Mouse (Mus musculus) heart, adult 8-10 months (tissue): ENCODE data around the gene Olfr1392. TPM values are rescaled to one million over a fixed set of nuclear protein-coding genes. Genes with fewer than 3 reads are reported as not detected.
"Not testable (repeated sequence)": the region's sequence is repeated elsewhere in the genome, so short reads cannot be mapped to it uniquely, and the experiment has no call there.

Experiments
- DNase-seq: peaks from one replicate; pipeline ENCODE4 v3.0.0; 2022; ENCODE audit warnings: low spot score
- total RNA-seq, 4 experiments: library from RNA; stranded (reverse); gene quantifications; 2 replicates each; pipeline ENCODE4 v1.2.4; 2022

The Olfr1392 gene
- total RNA-seq, 4 experiments from 2014 or later: not detected

GRCm38 (mm10) chr11:49308547-49308946, 23.5 kb downstream of the Olfr1392 start:
- not testable (repeated sequence) for DNase-seq

- DNase-seq: no peak
Measured at GRCm38 (mm10) chr11:49322442-49322841, 37.4 kb downstream of the Olfr1392 start, which contains the start of gene Olfr1391. Gene Olfr1391 (plus strand): TSS chr11:49322742.

GRCm38 (mm10) chr11:49326726-49327125, 41.6 kb downstream of the Olfr1392 start:
- no peak for DNase-seq

- no peak for DNase-seq
Measured at GRCm38 (mm10) chr11:49329686-49330085, 44.6 kb downstream of the Olfr1392 start.

GRCm38 (mm10) chr11:49334888-49335287, 49.8 kb downstream of the Olfr1392 start, which contains the start of gene Olfr1390:
Gene Olfr1390 (plus strand): TSS chr11:49335188.
- DNase-seq: no peak

GRCm38 (mm10) chr11:49337150-49337832, 52.2 kb downstream of the Olfr1392 start:
- DNase-seq: no peak

Other genes with a start within 250 kb of the Olfr1392 start
- gene 9930111J21Rik2, start 234.0 kb upstream of the Olfr1392 start, total RNA-seq: 1 to 10 TPM; 4.7 to 6.0 (median 5.6) TPM
- 1 to 10 TPM; 2.1 to 3.9 (median 3.1) TPM for gene Tgtp2, start 221.1 kb upstream of the Olfr1392 start, total RNA-seq
- gene Ifi47, start 208.7 kb upstream of the Olfr1392 start, total RNA-seq: 1 to 10 TPM; 2.2 to 3.0 (median 2.7) TPM
- gene Olfr1396, start 170.4 kb upstream of the Olfr1392 start, total RNA-seq: 1 to 10 TPM in 3 of 4 experiments, under 1 TPM in 1; 0.72 to 1.3 (median 1.1) TPM
- not detected for gene Olfr1395, start 143.0 kb upstream of the Olfr1392 start, total RNA-seq
- not detected for gene Olfr1394, start 130.9 kb upstream of the Olfr1392 start, total RNA-seq
- 10 to 100 TPM; 22.6 to 28.5 (median 23.8) TPM for gene Btnl9, start 98.1 kb upstream of the Olfr1392 start, total RNA-seq
- 10 to 100 TPM; 25.0 to 31.7 (median 27.1) TPM for gene Zfp62, start 82.0 kb upstream of the Olfr1392 start, total RNA-seq
- 10 to 100 TPM; 62.4 to 80.4 (median 68.8) TPM for gene Mgat1, start 41.1 kb upstream of the Olfr1392 start, total RNA-seq
- gene Olfr1393, start 7.0 kb upstream of the Olfr1392 start, total RNA-seq: under 1 TPM; 0.41 to 0.50 (median 0.43) TPM
- not detected for gene Olfr10, start 19.5 kb downstream of the Olfr1392 start, total RNA-seq
- not detected for gene Olfr1391, start 37.5 kb downstream of the Olfr1392 start, total RNA-seq
- not detected for gene Olfr1390, start 49.9 kb downstream of the Olfr1392 start, total RNA-seq
- gene Olfr1389, start 137.8 kb downstream of the Olfr1392 start, total RNA-seq: not detected
- gene Olfr1388, start 151.3 kb downstream of the Olfr1392 start, total RNA-seq: under 1 TPM in 3 of 4 experiments, not detected in 1; 0.12 to 0.26 (median 0.16) TPM
- gene Olfr1387, start 170.1 kb downstream of the Olfr1392 start, total RNA-seq: under 1 TPM in 2 of 4 experiments, not detected in 2; 0.11 to 0.19 TPM
- gene Olfr1386, start 179.8 kb downstream of the Olfr1392 start, total RNA-seq: under 1 TPM in 1 of 4 experiments, not detected in 3; 0.12 TPM
- gene Olfr1385, start 203.8 kb downstream of the Olfr1392 start, total RNA-seq: not detected
- under 1 TPM in 1 of 4 experiments, not detected in 3; 0.37 TPM for gene Olfr1384, start 221.4 kb downstream of the Olfr1392 start, total RNA-seq
- gene Olfr1383, start 234.4 kb downstream of the Olfr1392 start, total RNA-seq: under 1 TPM; 0.53 to 0.79 (median 0.71) TPM
- not detected for gene Olfr1382, start 243.0 kb downstream of the Olfr1392 start, total RNA-seq